Mouse (Mus musculus): ENCODE data around the gene Tcaf3. TPM values are rescaled to one million over a fixed set of nuclear protein-coding genes. Genes with fewer than 3 reads are reported as not detected.

The Tcaf3 gene
- polyA plus RNA-seq, 2 experiments from 2014 or later, result not detected

GRCm38 (mm10) chr6:42542036-42543031 lies 55.2 kb downstream of the Tcaf3 start:
- ATAC-seq, result no peak

GRCm38 (mm10) chr6:42540681-42541080 lies 56.8 kb downstream of the Tcaf3 start:
- no peak for ATAC-seq

- no peak for ATAC-seq
Observed at GRCm38 (mm10) chr6:42539711-42540110, 57.8 kb downstream of the Tcaf3 start.

Other genes with a start within 250 kb of the Tcaf3 start
- gene Zyx, start 248.1 kb downstream of the Tcaf3 start, polyA plus RNA-seq (2017; shearing (Covaris generic)), result 10 to 100 TPM; 37.2 to 50.6 TPM
- gene Epha1, start 224.4 kb downstream of the Tcaf3 start, polyA plus RNA-seq (2017; shearing (Covaris generic)), result 1 to 10 TPM in 1 of 2 experiments, under 1 TPM in 1; 0.98 to 1.2 TPM
- gene Tas2r143, start 197.5 kb downstream of the Tcaf3 start, polyA plus RNA-seq (2017; shearing (Covaris generic)), result not detected
- gene Tas2r135, start 192.3 kb downstream of the Tcaf3 start, polyA plus RNA-seq (2017; shearing (Covaris generic)), result not detected
- not detected for gene Tas2r126, start 163.2 kb downstream of the Tcaf3 start, polyA plus RNA-seq (2017; shearing (Covaris generic))
- gene Olfr458, start 132.5 kb downstream of the Tcaf3 start, polyA plus RNA-seq (2017; shearing (Covaris generic)), result not detected
- gene Olfr457, start 121.4 kb downstream of the Tcaf3 start, polyA plus RNA-seq (2017; shearing (Covaris generic)), result under 1 TPM in 1 of 2 experiments, not detected in 1; 0.42 TPM
- gene Olfr456, start 110.5 kb downstream of the Tcaf3 start, polyA plus RNA-seq (2017; shearing (Covaris generic)), result not detected
- gene Olfr455, start 50.1 kb downstream of the Tcaf3 start, polyA plus RNA-seq (2017; shearing (Covaris generic)), result not detected
- gene Tcaf2, start 47.6 kb upstream of the Tcaf3 start, polyA plus RNA-seq (2017; shearing (Covaris generic)), result not detected
- gene Tcaf1, start 112.4 kb upstream of the Tcaf3 start, polyA plus RNA-seq (2017; shearing (Covaris generic)), result not detected
- gene Olfr453, start 141.7 kb upstream of the Tcaf3 start, polyA plus RNA-seq (2017; shearing (Covaris generic)), result not detected
- not detected for gene Olfr38, start 158.7 kb upstream of the Tcaf3 start, polyA plus RNA-seq (2017; shearing (Covaris generic))
- gene Olfr452, start 187.4 kb upstream of the Tcaf3 start, polyA plus RNA-seq (2017; shearing (Covaris generic)), result not detected
- not detected for gene Olfr450, start 214.2 kb upstream of the Tcaf3 start, polyA plus RNA-seq (2017; shearing (Covaris generic))
- gene Olfr449, start 236.7 kb upstream of the Tcaf3 start, polyA plus RNA-seq (2017; shearing (Covaris generic)), result not detected